Mouse (Mus musculus): ENCODE data around the gene Map3k6. TPM values are rescaled to one million over a fixed set of nuclear protein-coding genes. Genes with fewer than 3 reads are reported as not detected.

Map3k6 gene
- polyA plus RNA-seq, 1 experiment from 2014 or later = 2.8 TPM

GRCm38 (mm10) chr4:133265297-133265696 lies 24.7 kb downstream of the Map3k6 start:
- H3K4me2 ChIP-seq (ENCODE audit: low read length) = no peak overlapping the region
- H3K27me3 ChIP-seq (ENCODE audit: control insufficient read depth, insufficient read depth, low read depth, low read length) = no peaks in the 10 kb centered on the region
- H3K4me1 ChIP-seq (ENCODE audit: control insufficient read depth, insufficient read depth, low read length) = no peaks in the 10 kb centered on the region
- H3K9ac ChIP-seq (ENCODE audit: low read depth, low read length) = no peak overlapping the region
- H3K9me3 ChIP-seq (replicated peaks; ENCODE audit: control insufficient read depth, low read length, poor library complexity, severe bottlenecking) = no peaks in the 10 kb centered on the region
- no peak for ATAC-seq
- no peak overlapping the region for H3K27ac ChIP-seq (ENCODE audit: low read length)
- no peak overlapping the region for H3K4me3 ChIP-seq (ENCODE audit: low read depth, low read length)
- 99% methylated on average over 3 of the region's 3 CpGs for WGBS
- peaks cover 45% of the 10 kb centered on the region for H3K36me3 ChIP-seq (ENCODE audit: control insufficient read depth, insufficient read depth, low read length)

- H3K27ac ChIP-seq (ENCODE audit: low read length) = no peak overlapping the region
- ATAC-seq = no peak
- no peaks in the 10 kb centered on the region for H3K4me1 ChIP-seq (ENCODE audit: control insufficient read depth, insufficient read depth, low read length)
- WGBS = 94% methylated on average over 4 of the region's 4 CpGs
- H3K4me2 ChIP-seq (ENCODE audit: low read length) = no peak overlapping the region
- no peak overlapping the region for H3K9ac ChIP-seq (ENCODE audit: low read depth, low read length)
- H3K9me3 ChIP-seq (replicated peaks; ENCODE audit: control insufficient read depth, low read length, poor library complexity, severe bottlenecking) = no peaks in the 10 kb centered on the region
- peaks cover 45% of the 10 kb centered on the region for H3K36me3 ChIP-seq (ENCODE audit: control insufficient read depth, insufficient read depth, low read length)
- H3K27me3 ChIP-seq (ENCODE audit: control insufficient read depth, insufficient read depth, low read depth, low read length) = no peaks in the 10 kb centered on the region
- H3K4me3 ChIP-seq (ENCODE audit: low read depth, low read length) = no peak overlapping the region
Measured at GRCm38 (mm10) chr4:133265759-133266158, 25.1 kb downstream of the Map3k6 start.

- Histone ChIP-seq H3K36me3 (ENCODE audit: control insufficient read depth, insufficient read depth, low read length) (peaks cover 45% of the 10 kb centered on the region), H3K4me1 (ENCODE audit: control insufficient read depth, insufficient read depth, low read length) (no peaks in the 10 kb centered on the region), H3K9ac (ENCODE audit: low read depth, low read length) (no peak overlapping the region), H3K4me3 (ENCODE audit: low read depth, low read length) (no peak overlapping the region), H3K9me3 (replicated peaks; ENCODE audit: control insufficient read depth, low read length, poor library complexity, severe bottlenecking) (no peaks in the 10 kb centered on the region), H3K27me3 (ENCODE audit: control insufficient read depth, insufficient read depth, low read depth, low read length) (no peaks in the 10 kb centered on the region), H3K27ac (ENCODE audit: low read length) (no peak overlapping the region), H3K4me2 (ENCODE audit: low read length) (no peak overlapping the region)
- WGBS = 95% methylated on average over 12 of the region's 12 CpGs
- no peak for ATAC-seq
Measured at GRCm38 (mm10) chr4:133266248-133266880, 25.7 kb downstream of the Map3k6 start.

GRCm38 (mm10) chr4:133268931-133269330 lies 28.3 kb downstream of the Map3k6 start:
- Histone ChIP-seq H3K4me1 (ENCODE audit: control insufficient read depth, insufficient read depth, low read length) (no peaks in the 10 kb centered on the region), H3K9ac (ENCODE audit: low read depth, low read length) (no peak overlapping the region), H3K36me3 (ENCODE audit: control insufficient read depth, insufficient read depth, low read length) (peaks cover 41% of the 10 kb centered on the region), H3K4me3 (ENCODE audit: low read depth, low read length) (no peak overlapping the region), H3K4me2 (ENCODE audit: low read length) (no peak overlapping the region), H3K27me3 (ENCODE audit: control insufficient read depth, insufficient read depth, low read depth, low read length) (no peaks in the 10 kb centered on the region), H3K27ac (ENCODE audit: low read length) (no peak overlapping the region), H3K9me3 (replicated peaks; ENCODE audit: control insufficient read depth, low read length, poor library complexity, severe bottlenecking) (no peaks in the 10 kb centered on the region)
- WGBS = 99% methylated on average over 3 of the region's 3 CpGs
- ATAC-seq = no peak

GRCm38 (mm10) chr4:133269596-133269995 lies 29.0 kb downstream of the Map3k6 start:
- no peak overlapping the region for H3K27ac ChIP-seq (ENCODE audit: low read length)
- H3K4me1 ChIP-seq (ENCODE audit: control insufficient read depth, insufficient read depth, low read length) = no peaks in the 10 kb centered on the region
- no peak overlapping the region for H3K9ac ChIP-seq (ENCODE audit: low read depth, low read length)
- H3K27me3 ChIP-seq (ENCODE audit: control insufficient read depth, insufficient read depth, low read depth, low read length) = no peaks in the 10 kb centered on the region
- H3K9me3 ChIP-seq (replicated peaks; ENCODE audit: control insufficient read depth, low read length, poor library complexity, severe bottlenecking) = no peaks in the 10 kb centered on the region
- peaks cover 36% of the 10 kb centered on the region for H3K36me3 ChIP-seq (ENCODE audit: control insufficient read depth, insufficient read depth, low read length)
- ATAC-seq = no peak
- H3K4me3 ChIP-seq (ENCODE audit: low read depth, low read length) = no peak overlapping the region
- no peak overlapping the region for H3K4me2 ChIP-seq (ENCODE audit: low read length)
- 94% methylated on average over 3 of the region's 3 CpGs for WGBS

GRCm38 (mm10) chr4:133270929-133271328 lies 30.3 kb downstream of the Map3k6 start:
- Histone ChIP-seq H3K4me3 (ENCODE audit: low read depth, low read length) (no peak overlapping the region), H3K9ac (ENCODE audit: low read depth, low read length) (no peak overlapping the region), H3K27me3 (ENCODE audit: control insufficient read depth, insufficient read depth, low read depth, low read length) (no peaks in the 10 kb centered on the region), H3K4me2 (ENCODE audit: low read length) (no peak overlapping the region), H3K4me1 (ENCODE audit: control insufficient read depth, insufficient read depth, low read length) (peaks cover 4% of the 10 kb centered on the region), H3K27ac (ENCODE audit: low read length) (no peak overlapping the region), H3K9me3 (replicated peaks; ENCODE audit: control insufficient read depth, low read length, poor library complexity, severe bottlenecking) (no peaks in the 10 kb centered on the region), H3K36me3 (ENCODE audit: control insufficient read depth, insufficient read depth, low read length) (peaks cover 23% of the 10 kb centered on the region)
- no peak for ATAC-seq
- WGBS = 94% methylated on average over 9 of the region's 9 CpGs

GRCm38 (mm10) chr4:133277104-133278026 lies 36.7 kb downstream of the Map3k6 start, which contains the start of gene Tmem222:
TSS of gene Tmem222 (minus strand) at chr4:133277792.
- Histone ChIP-seq H3K36me3 (ENCODE audit: control insufficient read depth, insufficient read depth, low read length) (no peaks in the 10 kb centered on the region), H3K27me3 (ENCODE audit: control insufficient read depth, insufficient read depth, low read depth, low read length) (no peaks in the 10 kb centered on the region), H3K4me1 (ENCODE audit: control insufficient read depth, insufficient read depth, low read length) (peaks cover 20% of the 10 kb centered on the region), H3K9me3 (replicated peaks; ENCODE audit: control insufficient read depth, low read length, poor library complexity, severe bottlenecking) (no peaks in the 10 kb centered on the region), H3K27ac (ENCODE audit: low read length) (peak within 1 kb of the TSS; percentile 92), H3K4me2 (ENCODE audit: low read length) (peak within 1 kb of the TSS; percentile 72), H3K9ac (ENCODE audit: low read depth, low read length) (peak within 1 kb of the TSS; percentile 92), H3K4me3 (ENCODE audit: low read depth, low read length) (peak within 1 kb of the TSS; percentile 92)
- WGBS = under 1% methylated on average over 73 of the region's 73 CpGs
- ATAC-seq = peak; percentile 92

- Histone ChIP-seq H3K36me3 (ENCODE audit: control insufficient read depth, insufficient read depth, low read length) (no peaks in the 10 kb centered on the region), H3K27me3 (ENCODE audit: control insufficient read depth, insufficient read depth, low read depth, low read length) (no peaks in the 10 kb centered on the region), H3K4me2 (ENCODE audit: low read length) (peak overlapping the region; percentile 72), H3K27ac (ENCODE audit: low read length) (peak overlapping the region; percentile 92), H3K4me3 (ENCODE audit: low read depth, low read length) (peak overlapping the region; percentile 92), H3K4me1 (ENCODE audit: control insufficient read depth, insufficient read depth, low read length) (peaks cover 24% of the 10 kb centered on the region), H3K9ac (ENCODE audit: low read depth, low read length) (peak overlapping the region; percentile 92; the same call in 1 of the 2 replicates), H3K9me3 (replicated peaks; ENCODE audit: control insufficient read depth, low read length, poor library complexity, severe bottlenecking) (no peaks in the 10 kb centered on the region)
- 30% methylated on average over 6 of the region's 6 CpGs for WGBS
- no peak for ATAC-seq
Measured at GRCm38 (mm10) chr4:133278067-133278466, 37.4 kb downstream of the Map3k6 start.

- H3K9ac ChIP-seq (ENCODE audit: low read depth, low read length) = no peak overlapping the region
- no peak for ATAC-seq
- peak overlapping the region; percentile 92 for H3K27ac ChIP-seq (ENCODE audit: low read length)
- H3K9me3 ChIP-seq (replicated peaks; ENCODE audit: control insufficient read depth, low read length, poor library complexity, severe bottlenecking) = no peaks in the 10 kb centered on the region
- H3K27me3 ChIP-seq (ENCODE audit: control insufficient read depth, insufficient read depth, low read depth, low read length) = no peaks in the 10 kb centered on the region
- H3K4me2 ChIP-seq (ENCODE audit: low read length) = peak overlapping the region; percentile 72
- no peak overlapping the region; the same call in 1 of the 2 replicates for H3K4me3 ChIP-seq (ENCODE audit: low read depth, low read length)
- WGBS = 84% methylated on average over 3 of the region's 3 CpGs
- H3K4me1 ChIP-seq (ENCODE audit: control insufficient read depth, insufficient read depth, low read length) = peaks cover 24% of the 10 kb centered on the region
- H3K36me3 ChIP-seq (ENCODE audit: control insufficient read depth, insufficient read depth, low read length) = no peaks in the 10 kb centered on the region
Measured at GRCm38 (mm10) chr4:133278482-133278881, 37.9 kb downstream of the Map3k6 start.

Measured in midbrain, embryonic 16.5 days (tissue).